Mouse (Mus musculus): Measurements from ENCODE around the gene Ppfibp2. TPM values are rescaled to one million over a fixed set of nuclear protein-coding genes. Genes with fewer than 3 reads are reported as not detected.

Ppfibp2 gene
- polyA plus RNA-seq, 1 experiment: 0.01 TPM

DNA sequence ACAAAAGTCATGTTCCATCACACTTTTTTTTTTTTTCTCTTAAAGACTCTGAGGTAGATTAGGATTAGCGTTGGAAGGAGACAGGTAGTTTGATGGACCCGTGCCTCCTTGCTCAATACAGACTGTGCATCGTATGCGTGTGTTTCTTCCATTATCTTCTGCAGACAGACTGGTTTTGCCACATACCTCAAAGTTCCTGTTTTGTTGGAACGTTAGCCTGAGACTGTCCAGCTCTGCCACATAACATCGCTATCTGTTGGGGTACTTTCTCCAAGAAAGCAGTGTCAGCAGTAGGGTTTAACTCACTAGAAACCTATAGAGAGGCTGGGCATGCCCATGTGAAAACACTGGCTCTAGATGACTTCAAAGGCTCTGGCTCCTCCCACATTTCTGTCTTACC lies 61.4 kb downstream of the Ppfibp2 start:
- Histone ChIP-seq H3K79me3 (ENCODE audit: low read depth) (no peaks in the 10 kb centered on the region), H3K4me3 (ENCODE audit: insufficient read depth, poor library complexity, severe bottlenecking) (no peak overlapping the region), H3K27me3 (ENCODE audit: control insufficient read depth, insufficient read depth, insufficient read length) (no peaks in the 10 kb centered on the region)

DNA sequence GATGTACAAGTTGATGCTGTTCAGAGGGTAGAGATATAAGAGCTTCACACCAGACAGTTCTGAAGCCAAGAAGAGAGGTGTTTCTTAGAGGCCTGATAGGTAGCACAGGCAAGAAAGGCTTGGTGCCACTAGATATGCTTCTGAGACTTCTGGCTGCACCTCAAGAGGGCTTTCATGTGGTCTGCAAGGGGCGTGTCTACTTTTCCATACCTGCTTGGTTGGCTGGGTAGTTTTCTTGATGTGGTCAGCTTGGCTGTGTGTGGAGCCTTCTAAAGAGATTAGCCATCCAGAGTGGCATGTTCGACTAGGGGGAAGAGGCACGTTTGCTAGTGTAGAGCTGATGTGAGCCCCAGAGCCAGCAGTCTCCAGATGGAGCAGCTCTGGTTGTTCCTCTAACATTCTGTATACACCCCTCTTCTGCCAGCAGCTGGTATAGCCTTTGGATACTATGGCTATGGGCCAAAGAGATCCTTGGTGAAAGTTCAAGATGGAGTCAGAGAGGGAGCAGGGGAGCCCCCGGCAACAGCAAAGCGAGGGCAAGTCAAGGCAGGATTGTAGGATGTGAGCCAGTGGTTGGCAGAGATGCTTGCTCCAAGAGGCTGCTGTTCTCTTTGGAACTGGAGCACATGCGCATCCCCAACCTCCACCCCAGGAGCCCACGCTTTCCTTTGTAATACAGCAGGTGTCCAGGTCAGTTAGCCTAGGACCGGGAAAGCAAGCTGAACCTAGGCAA lies 64.3 kb downstream of the Ppfibp2 start:
- H3K79me3 ChIP-seq (ENCODE audit: low read depth): no peaks in the 10 kb centered on the region
- no peaks in the 10 kb centered on the region for H3K27me3 ChIP-seq (ENCODE audit: control insufficient read depth, insufficient read depth, insufficient read length)
- no peak overlapping the region for H3ac ChIP-seq (ENCODE audit: control insufficient read depth, insufficient read length, low read depth)
- no peaks in the 10 kb centered on the region for H3K79me2 ChIP-seq (ENCODE audit: control insufficient read depth, insufficient read depth)
- no peaks in the 10 kb centered on the region for H3K36me3 ChIP-seq (ENCODE audit: control insufficient read depth, insufficient read depth)
- no peak overlapping the region for H3K4me3 ChIP-seq (ENCODE audit: insufficient read depth, poor library complexity, severe bottlenecking)
- TF ChIP-seq USF1 (IDR thresholded peaks at IDR 0.05; ENCODE audit: low read depth): no peak
- TF ChIP-seq MAX (IDR thresholded peaks at IDR 0.05): no peak
- TF ChIP-seq CTCF (IDR thresholded peaks at IDR 0.05; ENCODE audit: control insufficient read depth, insufficient read depth, insufficient read length): no peak
- TF ChIP-seq CEBPB (IDR thresholded peaks at IDR 0.05; ENCODE audit: low read depth): no peak
- no peak for TF ChIP-seq MYOG (IDR thresholded peaks at IDR 0.05; ENCODE audit: control insufficient read depth, extremely low read depth, insufficient read length)
- TF ChIP-seq MYOD1 (IDR thresholded peaks at IDR 0.05; ENCODE audit: control insufficient read depth, insufficient read length, low read depth): no peak
- no peak for TF ChIP-seq FOSL1 (IDR thresholded peaks at IDR 0.05; ENCODE audit: insufficient read depth, low read length, poor library complexity, severe bottlenecking)

More for the DNA sequence above, 61.4 kb downstream of the Ppfibp2 start:
- Histone ChIP-seq H3K79me2 (ENCODE audit: control insufficient read depth, insufficient read depth) (no peaks in the 10 kb centered on the region), H3K36me3 (ENCODE audit: control insufficient read depth, insufficient read depth) (no peaks in the 10 kb centered on the region), H3ac (ENCODE audit: control insufficient read depth, insufficient read length, low read depth) (no peak overlapping the region)
- TF ChIP-seq FOSL1 (IDR thresholded peaks at IDR 0.05; ENCODE audit: insufficient read depth, low read length, poor library complexity, severe bottlenecking) (no peak), USF1 (IDR thresholded peaks at IDR 0.05; ENCODE audit: low read depth) (no peak), MAX (IDR thresholded peaks at IDR 0.05) (no peak), MYOG (IDR thresholded peaks at IDR 0.05; ENCODE audit: control insufficient read depth, extremely low read depth, insufficient read length) (no peak)

DNA sequence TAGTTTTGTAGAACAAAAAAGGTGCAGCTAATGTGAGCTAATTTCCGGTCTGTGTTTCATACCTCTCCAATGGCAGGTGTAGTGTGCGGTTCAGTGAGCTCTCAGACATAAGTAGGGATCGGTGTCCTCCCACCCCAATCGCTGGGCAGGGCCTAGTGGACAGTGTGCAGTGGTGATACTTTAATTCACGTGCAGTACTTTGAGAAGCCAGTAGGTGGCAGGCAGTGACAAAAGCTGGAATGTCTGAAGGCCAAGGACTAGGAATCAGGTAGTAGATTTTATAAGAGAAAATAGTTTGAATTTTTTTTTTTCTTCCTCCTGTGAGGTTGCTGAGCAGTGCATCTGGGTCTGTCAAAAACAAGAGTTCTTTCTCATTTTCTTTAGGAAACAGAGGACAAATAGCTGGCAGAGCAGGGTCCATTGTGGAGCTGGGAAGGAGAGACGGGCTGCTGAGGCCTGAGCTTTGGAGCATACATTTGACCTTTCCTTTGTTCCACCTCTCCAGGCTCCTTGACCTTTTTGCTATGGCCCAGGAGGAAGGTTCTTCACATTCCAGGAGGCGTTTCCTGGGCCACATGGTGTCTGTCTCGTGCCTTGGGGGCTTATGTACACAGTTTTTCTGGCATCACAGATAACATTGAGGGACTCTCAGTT lies 66.3 kb downstream of the Ppfibp2 start:
- Histone ChIP-seq H3K27me3 (ENCODE audit: control insufficient read depth, insufficient read depth, insufficient read length) (no peaks in the 10 kb centered on the region), H3K36me3 (ENCODE audit: control insufficient read depth, insufficient read depth) (no peaks in the 10 kb centered on the region), H3K79me2 (ENCODE audit: control insufficient read depth, insufficient read depth) (no peaks in the 10 kb centered on the region), H3K4me3 (ENCODE audit: insufficient read depth, poor library complexity, severe bottlenecking) (no peak overlapping the region), H3K79me3 (ENCODE audit: low read depth) (no peaks in the 10 kb centered on the region), H3ac (ENCODE audit: control insufficient read depth, insufficient read length, low read depth) (no peak overlapping the region)
- TF ChIP-seq MAX (IDR thresholded peaks at IDR 0.05) (no peak), MYOD1 (IDR thresholded peaks at IDR 0.05; ENCODE audit: control insufficient read depth, insufficient read length, low read depth) (no peak), USF1 (IDR thresholded peaks at IDR 0.05; ENCODE audit: low read depth) (no peak)

DNA sequence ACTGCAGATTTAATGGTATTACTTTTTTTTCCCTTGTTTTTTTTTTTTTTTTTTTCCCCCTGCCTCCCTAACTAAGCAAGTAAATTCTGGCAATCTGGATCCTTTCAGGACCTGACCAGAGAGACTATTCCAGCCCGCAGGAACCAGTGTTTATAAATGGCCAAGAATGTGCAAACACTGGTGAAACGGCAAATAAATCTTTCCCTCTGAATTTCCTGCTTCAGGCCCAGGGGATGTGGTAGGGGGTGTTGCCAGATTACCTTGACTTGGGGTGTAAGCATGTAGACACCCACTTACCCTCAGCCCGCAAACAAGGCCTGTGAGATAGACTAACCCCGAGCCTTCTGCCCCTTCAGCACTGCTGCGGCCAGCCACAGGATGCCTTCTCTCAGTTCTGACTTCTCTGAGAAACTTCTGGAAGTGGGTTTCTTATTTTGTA lies 66.9 kb downstream of the Ppfibp2 start:
- Histone ChIP-seq H3ac (ENCODE audit: control insufficient read depth, insufficient read length, low read depth) (no peak overlapping the region), H3K36me3 (ENCODE audit: control insufficient read depth, insufficient read depth) (no peaks in the 10 kb centered on the region), H3K4me3 (ENCODE audit: insufficient read depth, poor library complexity, severe bottlenecking) (no peak overlapping the region), H3K79me3 (ENCODE audit: low read depth) (no peaks in the 10 kb centered on the region), H3K79me2 (ENCODE audit: control insufficient read depth, insufficient read depth) (no peaks in the 10 kb centered on the region), H3K27me3 (ENCODE audit: control insufficient read depth, insufficient read depth, insufficient read length) (no peaks in the 10 kb centered on the region)
- TF ChIP-seq CEBPB (IDR thresholded peaks at IDR 0.05; ENCODE audit: low read depth): no peak
- TF ChIP-seq MYOD1 (IDR thresholded peaks at IDR 0.05; ENCODE audit: control insufficient read depth, insufficient read length, low read depth): no peak
- TF ChIP-seq FOSL1 (IDR thresholded peaks at IDR 0.05; ENCODE audit: insufficient read depth, low read length, poor library complexity, severe bottlenecking): no peak
- TF ChIP-seq MYOG (IDR thresholded peaks at IDR 0.05; ENCODE audit: control insufficient read depth, extremely low read depth, insufficient read length): no peak
- no peak for TF ChIP-seq CTCF (IDR thresholded peaks at IDR 0.05; ENCODE audit: control insufficient read depth, insufficient read depth, insufficient read length)
- no peak for TF ChIP-seq USF1 (IDR thresholded peaks at IDR 0.05; ENCODE audit: low read depth)

DNA sequence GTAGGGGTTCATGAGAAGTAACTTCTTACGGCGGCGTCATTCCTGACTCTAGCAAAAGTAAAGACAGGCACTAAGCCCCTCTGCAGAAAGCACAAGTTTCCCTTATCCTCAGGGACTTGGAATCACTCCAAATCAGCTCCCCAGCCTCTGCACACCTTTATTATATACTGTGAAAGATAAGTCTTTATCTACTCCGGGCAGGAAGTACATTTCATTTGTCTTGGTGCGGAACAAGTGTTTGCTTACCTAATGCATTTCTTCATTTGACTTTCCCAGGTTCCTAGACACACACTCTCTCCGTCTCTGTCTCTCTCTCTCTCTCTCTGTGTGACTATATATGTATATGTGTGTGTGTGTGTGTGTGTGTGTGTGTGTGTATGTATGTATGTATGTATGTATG lies 68.6 kb downstream of the Ppfibp2 start:
- no peaks in the 10 kb centered on the region for H3K79me3 ChIP-seq (ENCODE audit: low read depth)
- no peaks in the 10 kb centered on the region for H3K36me3 ChIP-seq (ENCODE audit: control insufficient read depth, insufficient read depth)
- H3K79me2 ChIP-seq (ENCODE audit: control insufficient read depth, insufficient read depth): no peaks in the 10 kb centered on the region
- H3ac ChIP-seq (ENCODE audit: control insufficient read depth, insufficient read length, low read depth): no peak overlapping the region
- H3K27me3 ChIP-seq (ENCODE audit: control insufficient read depth, insufficient read depth, insufficient read length): no peaks in the 10 kb centered on the region
- H3K4me3 ChIP-seq (ENCODE audit: insufficient read depth, poor library complexity, severe bottlenecking): no peak overlapping the region
- no peak for TF ChIP-seq CEBPB (IDR thresholded peaks at IDR 0.05; ENCODE audit: low read depth)
- no peak for TF ChIP-seq MYOG (IDR thresholded peaks at IDR 0.05; ENCODE audit: control insufficient read depth, extremely low read depth, insufficient read length)
- no peak for TF ChIP-seq MYOD1 (IDR thresholded peaks at IDR 0.05; ENCODE audit: control insufficient read depth, insufficient read length, low read depth)
- no peak for TF ChIP-seq USF1 (IDR thresholded peaks at IDR 0.05; ENCODE audit: low read depth)
- TF ChIP-seq MAX (IDR thresholded peaks at IDR 0.05): no peak
- no peak for TF ChIP-seq FOSL1 (IDR thresholded peaks at IDR 0.05; ENCODE audit: insufficient read depth, low read length, poor library complexity, severe bottlenecking)
